Mouse (Mus musculus) embryonic facial prominence, embryonic 12.5 days (tissue): ENCODE data around the gene Pex12. TPM values are rescaled to one million over a fixed set of nuclear protein-coding genes. Genes with fewer than 3 reads are reported as not detected.

Experiments used
- ATAC-seq: fragments of 200-750 bp; cut with Nextera tagmentation; 2 replicates; pipeline ENCODE4 v1.8.0; 2017; ENCODE audit not compliant: insufficient number of reproducible peaks, insufficient read depth, low FRiP score, low TSS enrichment
- H3K27ac ChIP-seq: fragments of 300-500 bp; sonication (generic); 2 replicates; pipeline ENCODE4 v1.5.1; 2016; ENCODE audit warnings: mild to moderate bottlenecking
- H3K27me3 ChIP-seq: fragments of 300-500 bp; sonication (generic); 2 replicates; pipeline ENCODE4 v1.6.1; 2016; ENCODE audit warnings: mild to moderate bottlenecking, moderate library complexity
- H3K36me3 ChIP-seq: fragments of 300-500 bp; sonication (generic); 2 replicates; pipeline ENCODE4 v1.6.1; 2016; ENCODE audit warnings: mild to moderate bottlenecking
- H3K4me1 ChIP-seq: fragments of 300-500 bp; sonication (generic); 2 replicates; pipeline ENCODE4 v1.6.1; 2016
- H3K4me2 ChIP-seq: fragments of 300-500 bp; sonication (generic); replicated peaks from 2 replicates; pipeline ENCODE4 v1.6.1; 2016; ENCODE audit warnings: mild to moderate bottlenecking, moderate library complexity
- H3K4me3 ChIP-seq: fragments of 300-500 bp; sonication (generic); 2 replicates; pipeline ENCODE4 v1.5.1; 2016; ENCODE audit warnings: mild to moderate bottlenecking
- H3K9ac ChIP-seq: fragments of 300-500 bp; sonication (generic); 2 replicates; pipeline ENCODE4 v1.6.1; 2016; ENCODE audit warnings: mild to moderate bottlenecking, moderate library complexity
- H3K9me3 ChIP-seq: fragments of 300-500 bp; sonication (generic); 2 replicates; pipeline ENCODE4 v1.6.1; 2016; ENCODE audit warnings: mild to moderate bottlenecking, moderate library complexity
- WGBS: fragments of 180-500 bp; shearing (Covaris S2); methylation state at CpG from one replicate; pipeline ENCODE4 v1.1.7; 2016; 5-methylcytosine and 5-hydroxymethylcytosine counted together
- polyA plus RNA-seq: library from polyadenylated mRNA; unstranded; fragments of >200 nt; fragmentation: Nextera tagmentation; extraction: Ambion mirVana; gene quantifications from 2 replicates; pipeline ENCODE4 v1.2.1, GENCODE M21; 2016

The Pex12 gene
- polyA plus RNA-seq, 1 experiment from 2014 or later, result 15.5 TPM

DNA sequence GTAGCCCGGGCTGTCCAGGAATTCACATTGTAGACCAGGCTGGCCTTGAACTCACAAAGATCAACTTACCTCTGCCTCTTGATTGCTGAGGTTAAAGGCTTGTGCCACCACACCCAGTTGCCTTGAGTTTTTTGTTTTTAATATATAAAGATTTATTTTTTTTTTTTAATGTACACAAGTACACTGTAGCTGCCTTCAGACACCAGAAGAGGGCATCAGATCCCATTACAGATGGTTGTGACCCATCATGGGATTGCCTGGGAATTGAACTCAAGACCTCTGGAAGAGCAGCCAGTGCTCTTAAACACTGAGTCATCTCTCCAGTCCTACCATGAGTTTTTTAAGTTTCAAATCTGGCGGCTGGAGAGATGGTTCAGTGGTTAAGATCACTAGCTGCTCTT is 955 bp downstream of the Pex12 start:
- no peaks in the 10 kb centered on the region for H3K9me3 ChIP-seq
- no peak overlapping the region for H3K4me3 ChIP-seq
- H3K27me3 ChIP-seq, result no peaks in the 10 kb centered on the region
- WGBS, result 68% methylated on average over 2 of the region's 2 CpGs
- no peak overlapping the region for H3K9ac ChIP-seq
- no peak overlapping the region for H3K27ac ChIP-seq
- ATAC-seq, result no peak
- peaks cover 9% of the 10 kb centered on the region; the same call in 1 of the 2 replicates for H3K36me3 ChIP-seq
- peaks cover 21% of the 10 kb centered on the region for H3K4me1 ChIP-seq
- no peak overlapping the region for H3K4me2 ChIP-seq

DNA sequence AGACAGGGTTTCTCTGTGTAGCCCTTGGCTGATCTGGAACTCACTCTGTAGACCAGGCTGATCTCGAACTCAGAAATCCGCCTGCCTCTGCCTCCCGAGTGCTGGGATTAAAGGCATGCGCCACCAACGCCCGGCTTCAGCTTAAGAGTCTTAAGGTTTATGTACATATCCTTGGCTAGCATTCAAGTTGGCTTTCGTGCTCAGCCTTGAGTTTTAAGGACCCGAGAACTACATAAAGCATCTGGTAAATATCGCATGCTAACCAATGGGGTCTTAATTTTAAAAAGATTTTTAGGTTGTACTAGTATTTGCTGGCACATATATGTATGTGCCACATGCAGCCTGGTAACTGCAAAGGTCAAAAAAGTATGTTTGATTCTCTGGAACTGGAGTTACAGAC is 2.7 kb downstream of the Pex12 start:
- ATAC-seq, result no peak
- H3K9me3 ChIP-seq, result no peaks in the 10 kb centered on the region
- no peak overlapping the region for H3K4me2 ChIP-seq
- H3K27me3 ChIP-seq, result no peaks in the 10 kb centered on the region
- no peak overlapping the region for H3K27ac ChIP-seq
- no peak overlapping the region for H3K4me3 ChIP-seq
- H3K4me1 ChIP-seq, result peaks cover 21% of the 10 kb centered on the region
- H3K36me3 ChIP-seq, result peaks cover 24% of the 10 kb centered on the region
- WGBS, result 90% methylated on average over 9 of the region's 9 CpGs
- H3K9ac ChIP-seq, result no peak overlapping the region

DNA sequence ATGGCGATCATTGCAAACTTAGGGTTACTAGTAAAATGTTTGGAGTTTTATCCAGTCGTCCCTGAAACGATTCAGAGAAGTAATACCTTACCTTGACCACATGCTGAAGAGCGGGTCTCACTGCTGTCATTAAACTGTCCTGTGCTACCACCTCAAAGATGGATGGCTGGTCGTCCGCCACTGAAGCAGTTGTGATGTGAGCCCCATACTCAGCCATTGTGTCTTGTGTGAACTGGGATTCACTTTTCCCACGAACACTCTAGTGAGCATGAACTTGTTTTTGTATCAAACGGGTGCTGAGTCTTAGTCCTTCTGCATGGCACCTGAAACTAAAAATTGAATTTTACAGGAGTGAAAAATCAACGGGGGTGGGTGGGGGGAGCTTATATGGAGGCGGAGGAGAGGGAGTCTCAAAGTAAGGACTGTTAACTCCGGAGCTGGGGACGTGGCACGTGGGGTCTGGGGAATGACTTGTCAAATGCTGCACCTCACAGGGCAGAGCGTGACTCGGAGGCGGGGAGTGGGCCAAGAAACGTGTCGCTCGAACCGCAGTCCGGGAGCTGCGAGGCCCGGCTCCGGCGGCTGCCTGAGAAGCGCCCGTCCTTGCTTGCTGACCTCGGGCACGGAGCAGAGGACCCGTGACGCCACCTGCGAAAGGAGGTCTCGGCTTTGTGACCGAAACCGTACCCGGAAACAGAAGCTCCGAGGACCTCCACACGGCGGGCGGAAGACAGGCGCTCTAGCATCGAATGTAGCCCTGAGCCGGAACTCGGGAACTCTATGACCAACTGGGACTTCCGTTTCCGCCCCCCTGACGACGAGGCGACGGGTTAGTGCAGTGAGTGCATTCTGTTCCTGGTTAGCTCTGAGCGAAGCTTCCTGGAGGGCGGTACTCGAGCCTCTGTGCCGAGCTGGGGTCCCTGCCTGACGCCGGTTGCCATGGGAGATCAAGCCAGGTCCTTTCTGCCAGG is 3.9 kb downstream of the Pex12 start, which contains the start of gene Ap2b1:
Ap2b1 (plus strand) TSS at position 800 of the 971 bp plus-strand sequence.
- Histone ChIP-seq H3K36me3 (peaks cover 24% of the 10 kb centered on the region), H3K9me3 (no peaks in the 10 kb centered on the region), H3K4me3 (peak within 1 kb of the TSS; percentile 78), H3K4me1 (peaks cover 11% of the 10 kb centered on the region), H3K4me2 (peak within 1 kb of the TSS; percentile 76), H3K9ac (peak within 1 kb of the TSS; percentile 72), H3K27ac (peak within 1 kb of the TSS; percentile 87), H3K27me3 (no peaks in the 10 kb centered on the region)
- 3% methylated on average over 56 of the region's 56 CpGs for WGBS
- peak; percentile 95 for ATAC-seq

DNA sequence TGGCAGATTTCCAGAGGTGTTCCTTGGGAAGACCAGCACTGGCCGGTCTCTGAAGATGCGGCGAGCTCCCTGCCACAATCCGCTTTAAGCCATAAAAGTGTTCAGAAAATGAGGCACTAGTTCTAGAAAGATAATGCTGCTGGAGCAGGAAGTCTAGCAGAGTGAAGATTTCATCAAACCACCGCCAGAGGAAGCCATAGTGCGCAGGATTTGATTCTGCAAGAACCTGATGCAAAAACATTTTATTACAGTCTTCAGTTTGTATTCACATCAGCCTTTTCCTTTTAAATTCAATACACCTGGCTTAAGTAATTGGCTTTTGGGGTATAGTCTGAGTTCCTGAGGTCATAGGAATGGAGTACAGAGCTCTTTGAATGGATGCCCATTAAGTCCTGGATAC is 4.6 kb downstream of the Pex12 start:
- no peak overlapping the region for H3K9ac ChIP-seq
- ATAC-seq, result no peak

DNA sequence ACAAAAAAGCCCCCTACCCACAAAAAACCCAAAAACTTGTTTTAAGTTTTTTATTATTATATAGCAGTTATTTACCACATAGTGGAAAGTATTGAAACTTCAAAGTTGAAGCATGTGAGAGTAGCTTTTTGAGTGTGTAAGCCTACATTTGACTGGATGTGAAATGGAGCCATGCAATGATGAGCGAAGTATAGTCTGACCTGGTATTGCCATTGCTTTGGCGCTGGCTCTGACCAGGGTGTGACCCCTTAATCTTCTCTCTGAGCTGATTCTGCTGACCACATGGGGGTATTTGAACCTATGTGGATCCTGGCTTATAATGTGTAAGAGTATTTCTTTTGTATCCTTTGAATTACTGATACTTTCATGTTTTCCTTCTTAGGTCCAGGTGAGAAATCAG is 8.3 kb downstream of the Pex12 start:
- Histone ChIP-seq H3K9me3 (no peaks in the 10 kb centered on the region), H3K36me3 (peaks cover 24% of the 10 kb centered on the region), H3K4me1 (peaks cover 19% of the 10 kb centered on the region), H3K27me3 (no peaks in the 10 kb centered on the region), H3K9ac (no peak overlapping the region), H3K4me3 (no peak overlapping the region), H3K4me2 (no peak overlapping the region), H3K27ac (no peak overlapping the region)
- no peak for ATAC-seq
- 94% methylated on average over 2 of the region's 2 CpGs for WGBS

More for the DNA sequence above, 4.6 kb downstream of the Pex12 start:
- Histone ChIP-seq H3K4me1 (peaks cover 16% of the 10 kb centered on the region), H3K9me3 (no peaks in the 10 kb centered on the region), H3K27ac (no peak overlapping the region), H3K36me3 (peaks cover 24% of the 10 kb centered on the region), H3K4me2 (peak overlapping the region; percentile 76), H3K27me3 (no peaks in the 10 kb centered on the region), H3K4me3 (peak overlapping the region; percentile 78)
- WGBS, result 78% methylated on average over 6 of the region's 6 CpGs

DNA sequence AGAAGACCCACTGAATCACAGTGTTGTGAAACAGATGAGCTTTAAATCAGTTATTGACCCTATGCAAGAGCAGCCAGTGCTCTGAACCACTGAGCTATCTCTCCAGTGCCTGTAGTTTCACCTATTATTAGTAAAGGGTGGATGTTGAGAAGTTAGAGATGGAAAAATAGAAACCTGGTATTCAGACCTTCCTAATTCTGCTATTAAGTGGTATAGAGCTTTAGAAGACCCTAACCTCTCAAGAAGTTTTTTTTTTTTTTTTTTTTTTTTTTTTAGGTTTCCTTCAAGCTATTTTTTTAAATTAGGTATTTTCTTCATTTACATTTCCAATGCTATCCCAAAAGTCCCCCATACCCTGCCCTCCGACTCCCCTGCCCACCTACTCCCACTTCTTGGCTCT is 9.2 kb downstream of the Pex12 start:
- 96% methylated on average over 1 of the region's 1 CpGs for WGBS
- peaks cover 18% of the 10 kb centered on the region for H3K4me1 ChIP-seq
- H3K4me2 ChIP-seq, result peak overlapping the region; percentile 91
- peaks cover 24% of the 10 kb centered on the region for H3K36me3 ChIP-seq
- H3K27ac ChIP-seq, result no peak overlapping the region
- no peak for ATAC-seq
- no peaks in the 10 kb centered on the region for H3K27me3 ChIP-seq
- H3K9ac ChIP-seq, result peak overlapping the region; percentile 75
- H3K9me3 ChIP-seq, result no peaks in the 10 kb centered on the region
- peak overlapping the region; percentile 63 for H3K4me3 ChIP-seq

DNA sequence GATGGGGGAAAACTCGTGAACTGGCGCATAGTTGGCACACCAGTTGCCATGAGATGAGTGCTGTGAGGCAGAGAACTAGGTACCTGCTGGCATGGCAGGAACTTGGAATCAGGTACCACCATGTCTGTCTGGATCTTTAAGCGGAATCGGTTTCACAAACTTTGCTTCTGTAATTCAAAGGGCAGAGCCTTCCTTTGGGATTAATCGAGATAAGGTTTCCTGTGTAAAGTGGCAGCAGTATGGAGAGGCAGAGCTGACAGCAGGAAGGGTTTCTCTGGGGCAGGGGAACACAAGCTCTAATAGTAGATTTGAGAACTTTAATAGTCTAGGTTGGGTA is 10.2 kb downstream of the Pex12 start:
- Histone ChIP-seq H3K4me3 (peak overlapping the region; percentile 63), H3K36me3 (peaks cover 23% of the 10 kb centered on the region), H3K4me1 (peaks cover 9% of the 10 kb centered on the region), H3K4me2 (peak overlapping the region; percentile 91), H3K27me3 (no peaks in the 10 kb centered on the region), H3K9me3 (no peaks in the 10 kb centered on the region), H3K9ac (peak overlapping the region; percentile 75), H3K27ac (no peak overlapping the region)
- 2% methylated on average over 5 of the region's 5 CpGs for WGBS
- no peak for ATAC-seq

DNA sequence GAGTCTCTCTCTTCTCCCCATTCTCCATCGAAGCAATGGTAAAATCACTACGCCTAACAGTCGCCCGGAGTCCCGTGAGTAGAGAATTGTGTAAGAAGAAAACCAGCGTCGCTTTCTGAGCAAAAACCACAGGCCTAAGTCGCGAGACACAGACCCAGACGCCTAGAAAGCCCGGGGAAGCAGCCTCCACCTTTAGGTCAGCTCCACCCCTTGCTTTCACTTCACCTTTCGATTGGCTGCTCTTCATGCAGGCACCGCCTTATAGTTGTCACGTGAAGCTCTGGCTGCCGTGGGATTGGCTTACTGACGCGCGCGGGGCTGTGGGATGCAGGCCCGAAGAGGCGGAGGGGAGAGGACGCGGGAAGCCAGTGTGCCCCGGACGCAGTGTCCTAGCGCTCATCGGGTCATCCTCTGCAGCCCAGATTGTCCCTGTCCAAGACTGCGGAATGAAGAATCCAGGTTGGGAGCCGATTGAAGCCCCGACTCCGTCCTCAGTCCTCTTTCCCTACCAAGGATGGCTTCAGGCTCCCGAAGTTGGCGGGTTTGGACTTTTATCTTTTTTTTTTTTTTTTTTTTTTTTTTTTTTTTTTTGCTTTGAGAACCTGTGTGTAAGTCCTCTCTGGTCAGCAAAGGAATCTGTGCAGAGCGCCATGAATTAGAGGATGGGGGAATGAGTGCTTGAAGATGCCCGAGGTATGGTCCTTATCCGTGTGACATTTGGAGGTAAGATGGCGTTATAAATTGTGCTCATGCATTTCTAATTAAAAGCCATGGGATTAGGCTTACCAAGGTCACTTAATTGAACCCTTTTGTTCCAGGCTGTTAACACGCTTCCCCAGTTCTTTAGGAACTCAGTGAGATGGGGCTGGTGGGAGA is 10.8 kb downstream of the Pex12 start:
- peaks cover 16% of the 10 kb centered on the region for H3K36me3 ChIP-seq
- ATAC-seq, result peak; percentile 98
- WGBS, result under 1% methylated on average over 38 of the region's 38 CpGs
- H3K27me3 ChIP-seq, result no peaks in the 10 kb centered on the region
- peaks cover 9% of the 10 kb centered on the region for H3K4me1 ChIP-seq
- no peaks in the 10 kb centered on the region for H3K9me3 ChIP-seq
- H3K9ac ChIP-seq, result peak overlapping the region; percentile 75
- H3K27ac ChIP-seq, result peak overlapping the region; percentile 82
- peak overlapping the region; percentile 63 for H3K4me3 ChIP-seq
- H3K4me2 ChIP-seq, result peak overlapping the region; percentile 91

DNA sequence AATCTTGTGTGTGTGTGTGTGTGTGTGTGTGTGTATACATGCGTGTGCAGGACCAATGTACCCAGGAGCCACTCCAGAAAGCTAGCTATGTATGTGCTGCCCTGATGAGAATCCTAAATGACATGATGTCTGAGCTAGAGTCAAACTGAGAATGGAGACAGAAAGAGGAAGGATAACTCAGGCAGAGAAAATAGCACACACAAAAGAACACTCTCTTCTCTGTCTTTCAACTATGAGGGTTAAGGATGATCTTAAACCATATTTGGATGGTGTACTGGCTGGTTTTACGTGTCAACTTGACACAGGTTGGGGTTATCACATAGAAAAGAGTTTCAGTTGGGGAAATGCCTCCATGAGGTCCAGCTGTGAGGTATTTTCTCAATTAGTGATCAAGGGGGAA is 12.8 kb downstream of the Pex12 start:
- Histone ChIP-seq H3K4me1 (peaks cover 9% of the 10 kb centered on the region), H3K9me3 (no peaks in the 10 kb centered on the region), H3K36me3 (no peaks in the 10 kb centered on the region), H3K4me2 (no peak overlapping the region), H3K9ac (no peak overlapping the region), H3K27me3 (no peaks in the 10 kb centered on the region), H3K27ac (no peak overlapping the region), H3K4me3 (no peak overlapping the region)
- no peak for ATAC-seq
- 73% methylated on average over 2 of the region's 2 CpGs for WGBS

DNA sequence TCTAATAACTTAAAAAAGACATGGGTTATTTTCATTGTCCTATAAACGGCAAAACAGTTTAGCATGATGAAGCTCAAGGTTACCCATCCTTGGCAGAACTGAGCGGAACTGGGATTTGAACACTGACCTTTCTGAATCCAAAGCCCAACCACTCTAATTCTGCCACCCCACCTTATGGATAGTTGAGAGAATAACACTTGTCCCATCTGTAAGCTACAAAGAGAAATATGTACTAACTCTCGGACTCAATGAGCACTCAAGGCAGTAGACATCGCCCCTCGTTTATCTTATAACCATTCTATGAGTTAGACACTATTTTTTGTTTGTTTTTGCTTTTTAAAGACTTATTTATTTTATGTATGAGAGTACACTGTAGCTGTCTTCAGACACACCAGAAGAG is 13.3 kb downstream of the Pex12 start:
- H3K9me3 ChIP-seq, result no peaks in the 10 kb centered on the region
- ATAC-seq, result no peak
- 91% methylated on average over 5 of the region's 5 CpGs for WGBS
- peaks cover 9% of the 10 kb centered on the region for H3K4me1 ChIP-seq
- H3K4me2 ChIP-seq, result no peak overlapping the region
- no peak overlapping the region for H3K9ac ChIP-seq
- H3K27me3 ChIP-seq, result no peaks in the 10 kb centered on the region
- no peak overlapping the region for H3K27ac ChIP-seq
- H3K36me3 ChIP-seq, result no peaks in the 10 kb centered on the region
- no peak overlapping the region for H3K4me3 ChIP-seq

DNA sequence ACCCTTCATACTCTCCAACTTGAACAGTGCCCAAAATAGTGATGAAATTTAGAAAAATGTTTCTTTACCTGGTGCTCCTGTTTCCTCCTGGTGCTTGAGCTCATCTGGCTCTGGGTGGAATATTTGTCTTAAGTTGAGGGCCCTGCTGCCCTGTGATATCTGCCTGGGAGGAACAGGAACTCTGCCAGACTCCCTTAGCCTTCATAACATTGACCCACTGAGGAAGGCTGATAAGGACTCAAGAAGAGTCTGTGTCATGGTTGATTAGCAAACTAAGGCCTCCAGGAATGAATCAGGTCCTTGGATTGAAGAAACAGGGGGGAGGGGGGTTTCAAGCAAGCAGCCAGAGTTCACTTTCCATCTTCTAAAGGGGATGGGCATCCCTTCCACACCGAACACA is 15.8 kb downstream of the Pex12 start, which contains the start of gene Slfn14:
Slfn14 (minus strand) TSS at position 161 of the 400 bp plus-strand sequence.
- no peaks in the 10 kb centered on the region for H3K27me3 ChIP-seq
- no peak within 1 kb of the TSS for H3K4me3 ChIP-seq
- no peak within 1 kb of the TSS for H3K9ac ChIP-seq
- no peaks in the 10 kb centered on the region for H3K36me3 ChIP-seq
- no peak within 1 kb of the TSS for H3K27ac ChIP-seq
- no peaks in the 10 kb centered on the region for H3K4me1 ChIP-seq
- no peak within 1 kb of the TSS for H3K4me2 ChIP-seq
- no peak for ATAC-seq
- H3K9me3 ChIP-seq, result no peaks in the 10 kb centered on the region
- WGBS, result 60% methylated on average over 1 of the region's 1 CpGs
